Mouse (Mus musculus) T-helper 1 cell (primary cell): ENCODE data around the gene Stard8.

Experiments
- in situ Hi-C: fragments of 300-600 bp; cut with MboI, MseI; formaldehyde crosslinking; loops from one replicate; pipeline ENCODE4 v1.15.1; 2025; ENCODE audit warnings: high pct_unique_total_duplicates

Stard8 gene

GRCm38 (mm10) chrX:99046360-99047055, 43.5 kb downstream of the Stard8 start:
- in situ Hi-C loops, result no loop called here

GRCm38 (mm10) chrX:99048111-99048510, 45.1 kb downstream of the Stard8 start:
- in situ Hi-C loops, result no loop called here

GRCm38 (mm10) chrX:99049247-99049646, 46.2 kb downstream of the Stard8 start:
- in situ Hi-C loops, result no loop called here

- in situ Hi-C loops, result no loop called here
Observed at GRCm38 (mm10) chrX:99050736-99051481, 47.9 kb downstream of the Stard8 start.

GRCm38 (mm10) chrX:99052255-99052654, 49.2 kb downstream of the Stard8 start:
- in situ Hi-C loops, result no loop called here

- in situ Hi-C loops, result no loop called here
Observed at GRCm38 (mm10) chrX:99054512-99054911, 51.5 kb downstream of the Stard8 start.

- in situ Hi-C loops, result no loop called here
Observed at GRCm38 (mm10) chrX:99057772-99058440, 54.9 kb downstream of the Stard8 start.

GRCm38 (mm10) chrX:99059119-99059518, 56.1 kb downstream of the Stard8 start:
- in situ Hi-C loops, result no loop called here

GRCm38 (mm10) chrX:99065582-99065981, 62.5 kb downstream of the Stard8 start:
- in situ Hi-C loops, result no loop called here

- in situ Hi-C loops, result no loop called here
Observed at GRCm38 (mm10) chrX:99066550-99066949, 63.5 kb downstream of the Stard8 start.

- in situ Hi-C loops, result no loop called here
Observed at GRCm38 (mm10) chrX:99067232-99067631, 64.2 kb downstream of the Stard8 start.

GRCm38 (mm10) chrX:99067671-99068151, 64.7 kb downstream of the Stard8 start:
- in situ Hi-C loops, result no loop called here

- in situ Hi-C loops, result no loop called here
Observed at GRCm38 (mm10) chrX:99071188-99071587, 68.1 kb downstream of the Stard8 start.

- in situ Hi-C loops, result no loop called here
Observed at GRCm38 (mm10) chrX:99072596-99072995, 69.5 kb downstream of the Stard8 start.

GRCm38 (mm10) chrX:99075111-99075510, 72.1 kb downstream of the Stard8 start:
- in situ Hi-C loops, result loop anchor here (5.0 kb wide), 1 partner anchor 37 kb away; no protein-coding TSS in a partner anchor

- in situ Hi-C loops, result loop anchor here (5.0 kb wide), 1 partner anchor 36 kb away; no protein-coding TSS in a partner anchor
Observed at GRCm38 (mm10) chrX:99076460-99076859, 73.4 kb downstream of the Stard8 start.

- in situ Hi-C loops, result loop anchor here (5.0 kb wide), 1 partner anchor 34 kb away; no protein-coding TSS in a partner anchor
Observed at GRCm38 (mm10) chrX:99078374-99078892, 75.4 kb downstream of the Stard8 start.

- in situ Hi-C loops, result no loop called here
Observed at GRCm38 (mm10) chrX:99092704-99093103, 89.7 kb downstream of the Stard8 start.

- in situ Hi-C loops, result loop anchor here (5.0 kb wide), 1 partner anchor 34 kb away; no protein-coding TSS in a partner anchor
Observed at GRCm38 (mm10) chrX:99111088-99111724, 108.2 kb downstream of the Stard8 start.

GRCm38 (mm10) chrX:99119510-99119909, 116.5 kb downstream of the Stard8 start:
- in situ Hi-C loops, result no loop called here
